Mouse (Mus musculus) brown adipose tissue, adult 24 weeks (tissue): ENCODE measurements at regions not wholly inside any gene's neighbourhood (a gene's known extent, or its start where the extent isn't known, plus 50 kb on each side); places are given as distances from the start of the nearest gene placed in this dataset.

Source experiments
- H3K27ac ChIP-seq: fragments of 200-500 bp; replicated peaks from 2 replicates; pipeline ENCODE4 v1.5.1; 2012; ENCODE audit warnings: low read depth, mild to moderate bottlenecking, low read length
- H3K4me1 ChIP-seq: fragments of 200-500 bp; 2 replicates; pipeline ENCODE4 v1.6.1; 2012; ENCODE audit warnings: low read length, mixed read lengths; ENCODE audit not compliant: control insufficient read depth, insufficient read depth, insufficient read length
- H3K4me3 ChIP-seq: fragments of 200-500 bp; 2 replicates; pipeline ENCODE4 v1.5.1; 2012; ENCODE audit warnings: low read depth, mild to moderate bottlenecking, low read length, moderate library complexity; ENCODE audit not compliant: insufficient read depth

- Histone ChIP-seq H3K4me1 (no peaks in the 10 kb centered on the region), H3K27ac (no peak overlapping the region), H3K4me3 (no peak overlapping the region)
Observed at GRCm38 (mm10) chr12:79874333-79874732, 238.5 kb downstream of the Zfp36l1 start.

GRCm38 (mm10) chr12:79865179-79865552, 247.6 kb downstream of the Zfp36l1 start:
- Histone ChIP-seq H3K4me1 (peaks cover 23% of the 10 kb centered on the region), H3K27ac (peak overlapping the region; percentile 79), H3K4me3 (no peak overlapping the region)

GRCm38 (mm10) chr12:79864346-79865178, 248.3 kb downstream of the Zfp36l1 start:
- Histone ChIP-seq H3K4me1 (peaks cover 29% of the 10 kb centered on the region), H3K4me3 (no peak overlapping the region), H3K27ac (peak overlapping the region; percentile 79)
